Mouse (Mus musculus): ENCODE measurements around the gene Cd4.

The Cd4 gene

GRCm38 (mm10) chr6:124856916-124857839, 30.8 kb downstream of the Cd4 start, which contains the start of gene P3h3:
P3h3 (minus strand) TSS chr6:124857752.
- ChIA-PET CTCF (interaction anchor here (0.5 to 3.8 kb wide), 39 partner anchors 10 to 500 kb away, joined by 3 to 42 read pairs (median 5); partner anchors contain the start of genes Mlf2 (in 3 of the 4), Cdca3 (in 1 of the 4), Gnb3 (in 1 of the 4) and Pex5 (in 1 of the 4)), POLR2A (interaction anchor here (0.5 to 3.9 kb wide), 40 partner anchors 10 to 246 kb away, joined by 3 to 28 read pairs (median 5); partner anchors contain the start of genes Cdca3 (in 3 of the 4), Mlf2 (in 3 of the 4), Usp5 (in 3 of the 4) and Emg1 (in 1 of the 4))

- CTCF ChIA-PET = interaction anchor here (0.5 to 3.8 kb wide), 36 partner anchors 9 to 499 kb away, joined by 3 to 42 read pairs (median 5); partner anchors contain the start of genes Mlf2 (in 3 of the 4), Cdca3 (in 1 of the 4), Gnb3 (in 1 of the 4) and Usp5 (in 1 of the 4)
Observed at GRCm38 (mm10) chr6:124856321-124856720, 31.7 kb downstream of the Cd4 start.

DNA sequence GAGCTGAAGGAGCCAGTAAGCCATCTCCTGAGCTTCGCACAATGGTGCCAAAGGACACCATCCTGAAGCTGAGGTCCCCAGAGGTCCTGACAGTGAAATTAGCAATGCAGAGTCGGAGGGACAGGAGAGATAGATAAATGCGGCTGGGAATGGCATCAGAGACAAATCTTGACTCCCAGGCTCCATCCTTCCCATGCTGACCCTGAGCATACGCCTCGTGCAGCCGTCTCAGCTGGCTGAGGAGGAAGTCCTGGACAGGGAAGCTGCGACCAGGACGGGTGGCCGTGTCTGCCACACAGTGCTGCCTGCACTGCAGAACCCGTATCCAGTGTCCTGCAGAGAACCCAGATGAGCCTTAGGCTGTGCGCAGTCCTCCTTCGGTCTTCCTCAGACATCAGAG, 33.4 kb downstream of the Cd4 start:
- CTCF ChIA-PET = interaction anchor here in 2 of 4 experiments (0.7 to 3.8 kb wide), 6 partner anchors 8 to 76 kb away, joined by 3 to 42 read pairs (median 21); partner anchors contain the start of gene Mlf2 (in 1 of the 2)
- POLR2A ChIA-PET = interaction anchor here (0.5 to 3.9 kb wide), 16 partner anchors 8 to 235 kb away, joined by 3 to 28 read pairs (median 6); partner anchors contain the start of genes Gpr162 (in 2 of the 4), Mlf2 (in 2 of the 4), Cdca3 (in 1 of the 4) and Usp5 (in 1 of the 4)

More at GRCm38 (mm10) chr6:124856321-124856720, 31.7 kb downstream of the Cd4 start:
- POLR2A ChIA-PET = interaction anchor here (0.5 to 3.9 kb wide), 44 partner anchors 9 to 376 kb away, joined by 3 to 28 read pairs (median 5); partner anchors contain the start of genes Cdca3 (in 3 of the 4), Usp5 (in 3 of the 4), Grcc10 (in 2 of the 4) and Mlf2 (in 2 of the 4)

DNA sequence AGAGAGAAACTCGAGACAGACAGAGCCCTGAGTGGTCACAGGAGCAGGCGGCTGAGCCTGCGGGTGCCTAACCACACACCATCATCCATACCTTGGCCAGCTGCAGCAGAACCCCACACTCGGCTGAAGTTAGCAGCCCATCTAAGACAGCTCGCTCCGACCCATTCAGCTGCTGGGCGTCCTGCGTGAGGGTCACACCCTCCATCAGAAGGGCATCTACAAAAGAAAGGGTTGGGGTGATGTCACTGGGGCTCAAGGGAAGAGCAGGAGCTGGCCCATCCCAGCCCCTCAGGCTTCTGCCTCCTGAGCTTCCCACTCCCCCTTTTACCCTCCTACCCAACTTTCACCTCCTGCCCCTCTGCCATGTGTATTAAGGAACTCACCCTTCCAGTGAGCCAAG, 37.5 kb downstream of the Cd4 start:
- ChIA-PET POLR2A (interaction anchor here (0.5 to 8.2 kb wide), 52 partner anchors 9 to 315 kb away, joined by 3 to 77 read pairs (median 4); partner anchors contain the start of genes Cdca3 (in 3 of the 4), Mlf2 (in 3 of the 4), Usp5 (in 3 of the 4) and Grcc10 (in 2 of the 4)), CTCF (interaction anchor here (0.5 to 3.1 kb wide), 33 partner anchors 9 to 231 kb away, joined by 3 to 24 read pairs (median 5); partner anchors contain the start of genes Gnb3 (in 3 of the 4), Cdca3 (in 2 of the 4), Mlf2 (in 2 of the 4) and Acrbp (in 1 of the 4))

- POLR2A ChIA-PET = interaction anchor here in 3 of 4 experiments (0.6 to 8.2 kb wide), 48 partner anchors 8 to 433 kb away, joined by 3 to 87 read pairs (median 4); partner anchors contain the start of genes Cdca3 (in 3 of the 3), Emg1 (in 2 of the 3), Mlf2 (in 2 of the 3) and Phb2 (in 2 of the 3)
- CTCF ChIA-PET = interaction anchor here (0.5 to 3.3 kb wide), 106 partner anchors 9 to 587 kb away, joined by 3 to 49 read pairs (median 4); partner anchors contain the start of genes Mlf2 (in 4 of the 4), P3h3 (in 3 of the 4), Cdca3 (in 2 of the 4) and Gpr162 (in 2 of the 4)
Observed at GRCm38 (mm10) chr6:124847305-124847704, 40.7 kb downstream of the Cd4 start.

- POLR2A ChIA-PET = interaction anchor here (0.6 to 28.9 kb wide), 24 partner anchors 9 to 366 kb away, joined by 3 to 601 read pairs (median 4); partner anchors contain the start of genes Cdca3 (in 2 of the 4), Grcc10 (in 2 of the 4), Spsb2 (in 2 of the 4) and Usp5 (in 2 of the 4)
- CTCF ChIA-PET = interaction anchor here (0.5 to 1.8 kb wide), 10 partner anchors 10 to 321 kb away, joined by 3 to 6 read pairs (median 4); partner anchors contain the start of genes Cdca3 (in 2 of the 4) and Usp5 (in 2 of the 4)
Observed at GRCm38 (mm10) chr6:124840241-124841167, 47.5 kb downstream of the Cd4 start, which contains the start of gene Gnb3. Gnb3 (minus strand) TSS chr6:124840275.

GRCm38 (mm10) chr6:124839805-124840204, 48.2 kb downstream of the Cd4 start:
- CTCF ChIA-PET = interaction anchor here (0.5 to 1.8 kb wide), 10 partner anchors 10 to 322 kb away, joined by 3 to 6 read pairs (median 4); partner anchors contain the start of genes Cdca3 (in 2 of the 4) and Usp5 (in 2 of the 4)
- POLR2A ChIA-PET = interaction anchor here (0.6 to 28.9 kb wide), 23 partner anchors 8 to 365 kb away, joined by 3 to 601 read pairs (median 4); partner anchors contain the start of genes Cdca3 (in 2 of the 4), Grcc10 (in 2 of the 4), Spsb2 (in 2 of the 4) and Usp5 (in 2 of the 4)

GRCm38 (mm10) chr6:124836411-124836810, 51.6 kb downstream of the Cd4 start:
- POLR2A ChIA-PET = interaction anchor here in 3 of 4 experiments (0.6 to 28.9 kb wide), 21 partner anchors 6 to 339 kb away, joined by 3 to 601 read pairs (median 5); partner anchors contain the start of genes Cdca3 (in 2 of the 3), Grcc10 (in 2 of the 3), Mlf2 (in 2 of the 3) and Usp5 (in 2 of the 3)
- CTCF ChIA-PET = interaction anchor here (0.5 to 2.3 kb wide), 9 partner anchors 11 to 215 kb away, joined by 3 to 12 read pairs (median 6); partner anchors contain the start of gene Mlf2 (in 1 of the 4)

- ChIA-PET CTCF (interaction anchor here in 3 of 4 experiments (0.9 to 2.3 kb wide), 5 partner anchors 12 to 95 kb away, joined by 3 to 12 read pairs (median 3); partner anchors contain the start of gene Mlf2 (in 1 of the 3)), POLR2A (interaction anchor here in 3 of 4 experiments (0.6 to 28.9 kb wide), 18 partner anchors 7 to 330 kb away, joined by 3 to 601 read pairs (median 4); partner anchors contain the start of genes Grcc10 (in 2 of the 3), Spsb2 (in 2 of the 3), Tpi1 (in 2 of the 3) and Cdca3 (in 1 of the 3))
Observed at GRCm38 (mm10) chr6:124835531-124835930, 52.5 kb downstream of the Cd4 start.

DNA sequence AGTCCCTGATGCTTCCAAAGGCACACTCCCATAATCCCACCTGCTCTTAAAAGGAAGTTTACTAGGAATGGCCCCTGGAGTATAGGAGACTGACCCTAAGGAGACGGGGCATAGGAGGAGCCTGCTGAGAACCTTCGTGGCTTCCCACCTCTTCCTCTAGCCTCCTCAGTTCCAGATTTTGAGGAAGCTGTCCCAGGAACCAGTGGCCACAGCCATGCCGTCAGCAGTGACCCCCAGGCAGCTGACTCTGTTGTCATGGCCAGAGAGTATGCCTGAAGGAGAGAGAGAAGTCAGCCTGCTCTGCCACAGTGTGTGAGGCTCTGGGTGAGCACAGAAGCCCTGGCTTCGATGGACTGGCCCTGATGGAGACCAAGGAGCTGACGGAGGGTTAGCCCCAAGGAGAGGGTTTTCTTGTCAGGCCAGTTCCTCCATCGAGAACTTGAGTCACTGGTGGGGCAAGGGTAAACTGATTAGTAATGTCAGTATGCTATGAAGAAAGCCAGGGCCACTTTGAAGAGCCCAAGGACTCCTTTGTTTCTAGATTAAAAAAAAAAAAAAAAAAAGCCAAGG, 53.4 kb downstream of the Cd4 start:
- ChIA-PET CTCF (interaction anchor here in 2 of 4 experiments (1.3 to 2.3 kb wide), 2 partner anchors 13 kb away, joined by 3 to 12 read pairs; no protein-coding TSS in a partner anchor), POLR2A (interaction anchor here in 3 of 4 experiments (0.6 to 28.9 kb wide), 15 partner anchors 12 to 331 kb away, joined by 3 to 601 read pairs (median 5); partner anchors contain the start of genes Spsb2 (in 2 of the 3), Tpi1 (in 2 of the 3) and Grcc10 (in 1 of the 3))

- POLR2A ChIA-PET = interaction anchor here (0.6 to 28.9 kb wide), 61 partner anchors 8 to 627 kb away, joined by 3 to 601 read pairs (median 5); partner anchors contain the start of genes Gnb3 (in 3 of the 4), Spsb2 (in 3 of the 4), Gapdh (in 2 of the 4) and Grcc10 (in 2 of the 4)
- CTCF ChIA-PET = interaction anchor here (0.6 to 5.0 kb wide), 23 partner anchors 10 to 583 kb away, joined by 3 to 33 read pairs (median 4); partner anchors contain the start of genes Mlf2 (in 1 of the 4), P3h3 (in 1 of the 4) and Pex5 (in 1 of the 4)
Observed at GRCm38 (mm10) chr6:124831649-124832048, 56.4 kb downstream of the Cd4 start.

- CTCF ChIA-PET = interaction anchor here (0.6 to 5.0 kb wide), 14 partner anchors 15 to 349 kb away, joined by 3 to 33 read pairs (median 4); partner anchors contain the start of gene Mlf2 (in 1 of the 4)
- POLR2A ChIA-PET = interaction anchor here in 3 of 4 experiments (0.6 to 28.9 kb wide), 62 partner anchors 8 to 603 kb away, joined by 3 to 601 read pairs (median 6); partner anchors contain the start of genes Gnb3 (in 3 of the 3), Spsb2 (in 3 of the 3), Cops7a (in 2 of the 3) and Gapdh (in 2 of the 3)
Observed at GRCm38 (mm10) chr6:124831199-124831598, 56.8 kb downstream of the Cd4 start.

GRCm38 (mm10) chr6:124829799-124830700, 58.0 kb downstream of the Cd4 start:
- POLR2A ChIA-PET = interaction anchor here (0.5 to 28.9 kb wide), 146 partner anchors 9 to 664 kb away, joined by 3 to 601 read pairs (median 6); partner anchors contain the start of genes Mlf2 (in 4 of the 4), Spsb2 (in 4 of the 4), Atn1 (in 3 of the 4) and Gm45234 (in 3 of the 4)
- CTCF ChIA-PET = interaction anchor here (0.5 to 5.0 kb wide), 39 partner anchors 8 to 579 kb away, joined by 3 to 38 read pairs (median 4); partner anchors contain the start of genes Mlf2 (in 4 of the 4), Gnb3 (in 2 of the 4), Acrbp (in 1 of the 4) and C1rl (in 1 of the 4)

All from embryonic stem cell, embryonic (primary cell).